Mouse (Mus musculus): ENCODE data around the gene Gm20792. TPM values are rescaled to one million over a fixed set of nuclear protein-coding genes. Genes with fewer than 3 reads are reported as not detected.
"Not testable (repeated sequence)": the region's sequence is repeated elsewhere in the genome, so short reads cannot be mapped to it uniquely, and the experiment has no call there.

Gm20792 gene
- polyA plus RNA-seq (2012): not detected in 2 replicates

GRCm38 (mm10) chrY:48311555-48311954 is at the start of gene Gm20792:
Gene Gm20792, plus strand, starts transcription at chrY:48311855.
- not testable (repeated sequence) for TF ChIP-seq GATA1 (IDR thresholded peaks at IDR 0.05; ENCODE audit: low read length)
